Mouse (Mus musculus): ENCODE results near the gene Ccl3. TPM values are rescaled to one million over a fixed set of nuclear protein-coding genes. Genes with fewer than 3 reads are reported as not detected.

Gene Ccl3
- polyA plus RNA-seq (2015; fragmentation: Nextera tagmentation; extraction: Ambion mirVana) = 0.18 and 0.29 TPM in 2 replicates

- Histone ChIP-seq H3K4me3 (ENCODE audit: low read depth, low read length) (no peak within 1 kb of the TSS), H3K27ac (replicated peaks) (no peak within 1 kb of the TSS), H3K9me3 (ENCODE audit: control insufficient read depth, low read length) (no peaks in the 10 kb centered on the region), H3K4me2 (replicated peaks; ENCODE audit: low read depth) (no peak within 1 kb of the TSS), H3K36me3 (ENCODE audit: control insufficient read depth, insufficient read depth, low read length) (no peaks in the 10 kb centered on the region), H3K9ac (ENCODE audit: low read length) (no peak within 1 kb of the TSS), H3K4me1 (replicated peaks; ENCODE audit: control insufficient read depth, insufficient read depth) (no peaks in the 10 kb centered on the region), H3K27me3 (ENCODE audit: control insufficient read depth, insufficient read depth, low read length) (no peaks in the 10 kb centered on the region)
- ATAC-seq (ENCODE audit: low FRiP score, low TSS enrichment) = peak; percentile 35; the same call in 1 of the 2 replicates
- DNase-seq (ENCODE audit: low spot score) = no peak
- no peak for TF ChIP-seq EP300 (optimal IDR thresholded peaks at IDR 0.05)
- TF ChIP-seq CTCF (IDR thresholded peaks at IDR 0.05; ENCODE audit: low read depth) = no peak
- 71% methylated on average over 8 of the region's 8 CpGs for WGBS
Measured at GRCm38 (mm10) chr11:83649305-83649841, at the start of gene Ccl3. Gene Ccl3 (minus strand): TSS chr11:83649355.

- Histone ChIP-seq H3K27ac (replicated peaks) (no peak overlapping the region), H3K9me3 (ENCODE audit: control insufficient read depth, low read length) (no peaks in the 10 kb centered on the region), H3K4me1 (replicated peaks; ENCODE audit: control insufficient read depth, insufficient read depth) (no peaks in the 10 kb centered on the region), H3K27me3 (ENCODE audit: control insufficient read depth, insufficient read depth, low read length) (no peaks in the 10 kb centered on the region), H3K9ac (ENCODE audit: low read length) (no peak overlapping the region), H3K4me2 (replicated peaks; ENCODE audit: low read depth) (no peak overlapping the region), H3K4me3 (ENCODE audit: low read depth, low read length) (no peak overlapping the region), H3K36me3 (ENCODE audit: control insufficient read depth, insufficient read depth, low read length) (no peaks in the 10 kb centered on the region)
- ATAC-seq (ENCODE audit: low FRiP score, low TSS enrichment) (no peak; the same call in 1 of the 2 replicates), DNase-seq (ENCODE audit: low spot score) (no peak)
- 73% methylated on average over 1 of the region's 1 CpGs for WGBS
- TF ChIP-seq EP300 (optimal IDR thresholded peaks at IDR 0.05) = no peak
- no peak for TF ChIP-seq CTCF (IDR thresholded peaks at IDR 0.05; ENCODE audit: low read depth)
Measured at GRCm38 (mm10) chr11:83692008-83692407, 42.9 kb upstream of the Ccl3 start.

DNA sequence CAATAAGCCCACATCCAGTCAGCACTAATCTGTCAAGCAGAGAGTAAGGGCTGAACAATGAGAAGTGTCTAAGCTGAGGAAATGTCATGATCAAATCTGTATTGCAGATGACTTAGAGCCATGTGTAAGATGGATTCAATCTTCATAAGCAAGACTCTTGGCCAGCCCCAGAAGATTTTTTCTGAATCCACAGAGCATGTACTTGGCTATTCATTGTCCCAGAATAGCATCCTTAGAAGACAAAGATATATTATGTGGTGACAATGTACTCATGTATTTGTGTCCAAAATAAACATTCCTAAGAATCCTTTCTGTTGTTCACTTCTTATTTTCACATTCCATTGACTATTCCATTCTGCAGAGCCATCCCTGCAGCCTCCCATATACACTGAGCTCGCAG is 40.8 kb upstream of the Ccl3 start:
- Histone ChIP-seq H3K4me2 (replicated peaks; ENCODE audit: low read depth) (no peak overlapping the region), H3K9ac (ENCODE audit: low read length) (no peak overlapping the region), H3K27ac (replicated peaks) (no peak overlapping the region), H3K36me3 (ENCODE audit: control insufficient read depth, insufficient read depth, low read length) (no peaks in the 10 kb centered on the region), H3K4me3 (ENCODE audit: low read depth, low read length) (no peak overlapping the region), H3K4me1 (replicated peaks; ENCODE audit: control insufficient read depth, insufficient read depth) (no peaks in the 10 kb centered on the region), H3K9me3 (ENCODE audit: control insufficient read depth, low read length) (no peaks in the 10 kb centered on the region), H3K27me3 (ENCODE audit: control insufficient read depth, insufficient read depth, low read length) (no peaks in the 10 kb centered on the region)
- ATAC-seq (ENCODE audit: low FRiP score, low TSS enrichment) (no peak), DNase-seq (ENCODE audit: low spot score) (no peak)
- WGBS = 65% methylated on average over 1 of the region's 1 CpGs
- TF ChIP-seq EP300 (optimal IDR thresholded peaks at IDR 0.05) (no peak), CTCF (IDR thresholded peaks at IDR 0.05; ENCODE audit: low read depth) (no peak)

DNA sequence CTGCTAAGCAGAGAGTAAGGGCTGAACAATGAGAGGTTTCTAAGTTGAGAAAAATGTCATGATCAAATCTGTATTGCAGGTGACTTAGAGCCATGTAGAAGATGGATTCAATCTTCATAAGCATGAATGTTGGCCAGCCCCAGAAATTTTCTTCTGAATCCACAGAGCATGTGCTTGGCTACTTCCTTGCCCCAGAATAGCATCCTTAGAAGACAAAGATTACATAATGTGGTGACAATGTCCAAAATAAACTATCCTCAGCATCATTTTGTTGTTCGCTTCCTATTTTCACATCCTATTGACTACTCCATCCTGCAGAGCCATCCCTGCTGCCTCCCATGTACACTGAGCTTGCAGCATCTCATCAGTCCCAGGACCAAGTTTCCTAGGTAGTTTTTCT is 26.5 kb upstream of the Ccl3 start:
- TF ChIP-seq EP300 (optimal IDR thresholded peaks at IDR 0.05) (no peak), CTCF (IDR thresholded peaks at IDR 0.05; ENCODE audit: low read depth) (no peak)
- Histone ChIP-seq H3K4me3 (ENCODE audit: low read depth, low read length) (no peak overlapping the region), H3K27me3 (ENCODE audit: control insufficient read depth, insufficient read depth, low read length) (no peaks in the 10 kb centered on the region), H3K9ac (ENCODE audit: low read length) (no peak overlapping the region), H3K4me1 (replicated peaks; ENCODE audit: control insufficient read depth, insufficient read depth) (no peaks in the 10 kb centered on the region), H3K27ac (replicated peaks) (no peak overlapping the region), H3K36me3 (ENCODE audit: control insufficient read depth, insufficient read depth, low read length) (no peaks in the 10 kb centered on the region), H3K9me3 (ENCODE audit: control insufficient read depth, low read length) (no peaks in the 10 kb centered on the region), H3K4me2 (replicated peaks; ENCODE audit: low read depth) (no peak overlapping the region)
- WGBS = 81% methylated on average over 1 of the region's 1 CpGs
- no peak for ATAC-seq (ENCODE audit: low FRiP score, low TSS enrichment)
- DNase-seq (ENCODE audit: low spot score) = no peak

DNA sequence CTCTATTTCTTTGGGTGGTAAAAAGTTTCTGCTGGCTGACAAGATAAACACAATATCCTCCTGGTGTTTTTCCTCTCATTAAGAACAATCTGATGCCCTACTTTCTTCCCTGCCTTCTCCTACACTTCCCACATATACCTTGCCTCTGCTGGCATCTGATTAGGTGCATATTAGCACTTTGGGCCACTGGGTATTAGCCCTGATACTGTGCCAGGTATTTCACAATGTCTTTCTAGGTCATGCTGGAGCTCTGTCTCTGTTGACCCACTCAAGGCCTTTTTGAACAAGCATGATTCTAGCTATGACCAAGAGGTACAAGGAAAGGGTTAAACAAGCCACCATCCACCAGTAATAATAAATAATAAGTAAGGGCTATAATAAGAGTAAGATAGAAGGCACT is 22.6 kb upstream of the Ccl3 start:
- ATAC-seq (ENCODE audit: low FRiP score, low TSS enrichment) (no peak), DNase-seq (ENCODE audit: low spot score) (no peak)
- H3K9ac ChIP-seq (ENCODE audit: low read length) = no peak overlapping the region
- no peak overlapping the region for H3K4me3 ChIP-seq (ENCODE audit: low read depth, low read length)
- no peaks in the 10 kb centered on the region for H3K4me1 ChIP-seq (replicated peaks; ENCODE audit: control insufficient read depth, insufficient read depth)
- TF ChIP-seq CTCF (IDR thresholded peaks at IDR 0.05; ENCODE audit: low read depth) (no peak), EP300 (optimal IDR thresholded peaks at IDR 0.05) (no peak)
- H3K27me3 ChIP-seq (ENCODE audit: control insufficient read depth, insufficient read depth, low read length) = no peaks in the 10 kb centered on the region
- H3K4me2 ChIP-seq (replicated peaks; ENCODE audit: low read depth) = no peak overlapping the region
- H3K36me3 ChIP-seq (ENCODE audit: control insufficient read depth, insufficient read depth, low read length) = no peaks in the 10 kb centered on the region
- no peaks in the 10 kb centered on the region for H3K9me3 ChIP-seq (ENCODE audit: control insufficient read depth, low read length)
- H3K27ac ChIP-seq (replicated peaks) = no peak overlapping the region

GRCm38 (mm10) chr11:83663532-83663931 is 14.4 kb upstream of the Ccl3 start:
- DNase-seq (ENCODE audit: low spot score) (no peak), ATAC-seq (ENCODE audit: low FRiP score, low TSS enrichment) (no peak)
- TF ChIP-seq CTCF (IDR thresholded peaks at IDR 0.05; ENCODE audit: low read depth) (no peak), EP300 (optimal IDR thresholded peaks at IDR 0.05) (no peak)
- Histone ChIP-seq H3K27me3 (ENCODE audit: control insufficient read depth, insufficient read depth, low read length) (no peaks in the 10 kb centered on the region), H3K9ac (ENCODE audit: low read length) (no peak overlapping the region), H3K4me3 (ENCODE audit: low read depth, low read length) (no peak overlapping the region), H3K36me3 (ENCODE audit: control insufficient read depth, insufficient read depth, low read length) (no peaks in the 10 kb centered on the region), H3K4me1 (replicated peaks; ENCODE audit: control insufficient read depth, insufficient read depth) (no peaks in the 10 kb centered on the region), H3K9me3 (ENCODE audit: control insufficient read depth, low read length) (no peaks in the 10 kb centered on the region), H3K27ac (replicated peaks) (no peak overlapping the region), H3K4me2 (replicated peaks; ENCODE audit: low read depth) (no peak overlapping the region)
- 50% methylated on average over 5 of the region's 5 CpGs for WGBS

All from stomach, postnatal 0 days (tissue).